Mouse (Mus musculus) gastrocnemius, postnatal 25 days (tissue): ENCODE results near the gene Gm12569. TPM values are rescaled to one million over a fixed set of nuclear protein-coding genes. Genes with fewer than 3 reads are reported as not detected.
A peak's percentile ranks its signal among the peaks of the same experiment; 100 is the strongest.

Source experiments
- DNase-seq: peaks from one replicate; pipeline ENCODE4 v3.0.0; 2022
- long read RNA-seq, 2 experiments: library from polyadenylated mRNA; stranded (forward); transcript quantifications; one replicate each; pipeline ENCODE4 v2.0.0; 2021
- total RNA-seq, 2 experiments: library from RNA; stranded (reverse); gene quantifications; 1 replicate in 1 of 2; 2 replicates in 1 of 2; pipeline ENCODE4 v1.2.3; 2021

The Gm12569 gene
- not detected for total RNA-seq
- long read RNA-seq, experiment 1 = 0 reads
- long read RNA-seq, experiment 2 = 0 reads

- DNase-seq = no peak
Observed at GRCm38 (mm10) chr11:51220308-51220707, at the start of gene Gm12569. Gene Gm12569 (plus strand): TSS chr11:51220473.

- no peak for DNase-seq
Observed at GRCm38 (mm10) chr11:51202726-51203125, 17.5 kb upstream of the Gm12569 start.

GRCm38 (mm10) chr11:51207758-51208157 lies 12.5 kb upstream of the Gm12569 start:
- DNase-seq = no peak

- DNase-seq = no peak
Observed at GRCm38 (mm10) chr11:51211426-51211825, 8.8 kb upstream of the Gm12569 start.

- DNase-seq = no peak
Observed at GRCm38 (mm10) chr11:51214021-51214420, 6.3 kb upstream of the Gm12569 start.

- no peak for DNase-seq
Observed at GRCm38 (mm10) chr11:51219396-51219980, 785 bp upstream of the Gm12569 start.

- no peak for DNase-seq
Observed at GRCm38 (mm10) chr11:51227104-51227503, 6.8 kb downstream of the Gm12569 start.

- no peak for DNase-seq
Observed at GRCm38 (mm10) chr11:51234626-51235025, 14.4 kb downstream of the Gm12569 start.

- DNase-seq = no peak
Observed at GRCm38 (mm10) chr11:51242897-51243296, 22.6 kb downstream of the Gm12569 start.

- no peak for DNase-seq
Observed at GRCm38 (mm10) chr11:51257006-51257405, 36.7 kb downstream of the Gm12569 start.

GRCm38 (mm10) chr11:51261680-51262219 lies 41.5 kb downstream of the Gm12569 start, which contains the start of gene Clk4:
Gene Clk4 (plus strand): TSS chr11:51261730.
- DNase-seq = no peak

- peak; percentile 97 for DNase-seq
Observed at GRCm38 (mm10) chr11:51262342-51263285, 42.3 kb downstream of the Gm12569 start, which contains the start of gene BC049762. Gene BC049762 (minus strand): TSS chr11:51263046.

GRCm38 (mm10) chr11:51263286-51263831 lies 43.1 kb downstream of the Gm12569 start:
- peak; percentile 65 for DNase-seq

- DNase-seq = peak; percentile 26
Observed at GRCm38 (mm10) chr11:51264352-51264751, 44.1 kb downstream of the Gm12569 start.

GRCm38 (mm10) chr11:51265326-51265725 lies 45.1 kb downstream of the Gm12569 start:
- DNase-seq = no peak

GRCm38 (mm10) chr11:51274418-51274817 lies 54.1 kb downstream of the Gm12569 start:
- no peak for DNase-seq

Other genes starting within 250 kb of the Gm12569 start
- gene Olfr1377, start 238.5 kb upstream of the Gm12569 start, total RNA-seq = not detected
- gene Olfr51, start 216.9 kb upstream of the Gm12569 start, total RNA-seq = not detected
- not detected for gene Olfr54, start 206.2 kb upstream of the Gm12569 start, total RNA-seq
- not detected for gene Olfr1375, start 172.4 kb upstream of the Gm12569 start, total RNA-seq
- 1 to 10 TPM; 3.4 to 4.0 TPM for gene Zfp354a, start 161.2 kb upstream of the Gm12569 start, total RNA-seq
- gene Clk4, start 41.3 kb downstream of the Gm12569 start, total RNA-seq = 10 to 100 TPM; 35.2 to 41.1 TPM
- gene BC049762, start 42.6 kb downstream of the Gm12569 start, total RNA-seq = not detected
- gene Col23a1, start 69.4 kb downstream of the Gm12569 start, total RNA-seq = 1 to 10 TPM; 1.8 to 1.9 TPM